In the genomic region with DNA sequence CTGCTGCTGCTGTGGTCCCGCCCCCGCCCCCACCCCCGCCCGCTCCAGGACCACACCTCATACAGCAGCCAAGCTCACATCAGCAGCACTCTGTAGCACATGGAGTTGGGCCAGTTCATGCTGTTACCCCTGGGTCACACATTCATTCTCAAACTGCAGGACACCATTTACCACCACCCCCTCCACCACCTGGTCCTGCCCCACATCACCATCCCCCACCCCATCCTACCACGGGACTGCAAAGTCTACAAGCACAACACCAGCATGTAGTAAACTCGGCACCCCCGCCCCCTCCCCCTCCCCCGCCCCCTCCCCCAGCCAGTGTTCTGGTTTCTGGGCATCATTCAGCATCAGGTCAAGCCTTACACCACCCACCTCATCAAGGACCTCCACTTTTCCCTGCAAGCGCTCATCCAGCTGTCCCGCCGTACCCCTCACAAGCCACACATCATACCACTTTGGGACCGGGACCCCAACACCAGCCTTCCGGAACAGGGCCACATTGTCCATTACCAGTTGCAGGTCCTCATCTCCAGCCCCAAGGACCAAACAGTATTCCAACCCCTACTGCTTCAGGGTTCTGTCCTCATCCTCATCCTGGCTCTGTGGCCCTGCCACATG, we compare ENCODE assay signal across 10 mouse cellular contexts.
A peak's percentile ranks its signal among the peaks of the same experiment; 100 is the strongest.
DNase-seq lines count a peak whose midpoint lies in the region; ATAC-seq and TF ChIP-seq lines count a peak whose summit lies in the region.
"Had no signal": no experiment of that assay in that cellular context is flagged by ENCODE, and none has a peak within 500 bp of the region (broad histone marks: within the 10 kb centered on the region; RNA-seq: fewer than 3 reads in every experiment).

No protein-coding gene starts in this region.

- no peak for TF ChIP-seq CTCF in thymus, adult 2 months (IDR thresholded peaks at IDR 0.05; ENCODE audit: borderline replicate concordance, control insufficient read depth, extremely low read depth, insufficient read depth, low read length, poor library complexity)

- no peak overlapping the region for H3K4me2 ChIP-seq in kidney, embryonic 15.5 days
- H3K4me2 ChIP-seq in hindbrain, embryonic 13.5 days = no peak overlapping the region
- no peak overlapping the region for H3K4me2 ChIP-seq in midbrain, embryonic 14.5 days (ENCODE audit: low read length)
- H3K4me2 ChIP-seq: limb, embryonic 15.5 days had no signal

- no peak for DNase-seq in kidney, adult 9 months
- peak; percentile 14 for DNase-seq in embryonic facial prominence, embryonic 10.5 days (ENCODE audit: low spot score)
- no peak for DNase-seq in midbrain, embryonic 14.5 days
- no peak for DNase-seq in left cerebral cortex, adult 18-20 months (ENCODE audit: low spot score in 2 of 2)
- no peak for DNase-seq in thymus, adult 2 months
- DNase-seq in embryo, embryonic 10 days (ENCODE audit: low spot score) = no peak
- DNase-seq: thymus, adult 18-20 months had no signal

- no peak overlapping the region for H3K4me3 ChIP-seq in kidney, embryonic 15.5 days (replicated peaks)
- no peak overlapping the region for H3K4me3 ChIP-seq in embryonic facial prominence, embryonic 10.5 days
- H3K4me3 ChIP-seq in hindbrain, embryonic 13.5 days = no peak overlapping the region
- no peak overlapping the region for H3K4me3 ChIP-seq in midbrain, embryonic 14.5 days (replicated peaks; ENCODE audit: low read depth, low read length)
- no peak overlapping the region for H3K4me3 ChIP-seq in thymus, adult 2 months (ENCODE audit: control insufficient read depth, insufficient read depth, low read length)
- H3K4me3 ChIP-seq: limb, embryonic 15.5 days had no signal

- H3K36me3 ChIP-seq in kidney, embryonic 15.5 days = peaks cover 75% of the 10 kb centered on the region
- H3K36me3 ChIP-seq in embryonic facial prominence, embryonic 10.5 days (replicated peaks) = peaks cover 88% of the 10 kb centered on the region
- H3K36me3 ChIP-seq in hindbrain, embryonic 13.5 days = peaks cover 72% of the 10 kb centered on the region
- H3K36me3 ChIP-seq in midbrain, embryonic 14.5 days (ENCODE audit: control insufficient read depth, insufficient read depth, low read length) = peaks cover 77% of the 10 kb centered on the region
- H3K36me3 ChIP-seq in thymus, adult 2 months (ENCODE audit: control insufficient read depth, insufficient read depth, low read length) = peaks cover 61% of the 10 kb centered on the region

- H3K27me3 ChIP-seq in kidney, embryonic 15.5 days = no peaks in the 10 kb centered on the region
- H3K27me3 ChIP-seq in embryonic facial prominence, embryonic 10.5 days (replicated peaks; ENCODE audit: low read depth, poor library complexity, severe bottlenecking) = no peaks in the 10 kb centered on the region
- H3K27me3 ChIP-seq in hindbrain, embryonic 13.5 days = no peaks in the 10 kb centered on the region
- H3K27me3 ChIP-seq in midbrain, embryonic 14.5 days (ENCODE audit: control insufficient read depth, insufficient read depth, low read length) = no peaks in the 10 kb centered on the region
- H3K27me3 ChIP-seq in thymus, adult 2 months (ENCODE audit: control insufficient read depth, insufficient read depth, low read length) = no peaks in the 10 kb centered on the region
- H3K27me3 ChIP-seq: limb, embryonic 15.5 days had no signal

- no peaks in the 10 kb centered on the region for H3K4me1 ChIP-seq in kidney, embryonic 15.5 days
- H3K4me1 ChIP-seq in embryonic facial prominence, embryonic 10.5 days = peaks cover 16% of the 10 kb centered on the region
- H3K4me1 ChIP-seq in hindbrain, embryonic 13.5 days (replicated peaks) = 0 out of 2 replicates have a peak, but pooled peaks cover 2% of the 10 kb centered on the region
- H3K4me1 ChIP-seq in midbrain, embryonic 14.5 days (ENCODE audit: control insufficient read depth, insufficient read depth, low read length) = no peaks in the 10 kb centered on the region
- H3K4me1 ChIP-seq in thymus, adult 2 months (replicated peaks; ENCODE audit: control insufficient read depth, insufficient read depth, low read length) = no peaks in the 10 kb centered on the region
- H3K4me1 ChIP-seq: limb, embryonic 15.5 days had no signal

- 76% methylated on average over 12 of the region's 13 CpGs for WGBS in kidney, embryonic 15.5 days
- WGBS in embryonic facial prominence, embryonic 10.5 days = 72% methylated on average over 13 of the region's 13 CpGs
- WGBS in hindbrain, embryonic 13.5 days = 82% methylated on average over 11 of the region's 13 CpGs
- 81% methylated on average over 13 of the region's 13 CpGs for WGBS in midbrain, embryonic 14.5 days
- 95% methylated on average over 13 of the region's 13 CpGs for WGBS in thymus, adult 2 months

- TF ChIP-seq POLR2A in thymus, adult 2 months (IDR thresholded peaks at IDR 0.05; ENCODE audit: control insufficient read depth, extremely low read depth, insufficient read depth, low read length, poor library complexity) = no peak

- ATAC-seq in kidney, embryonic 15.5 days (replicated peaks; ENCODE audit: low FRiP score) = peak; percentile 40; the same call in 1 of the 2 replicates
- ATAC-seq in hindbrain, embryonic 13.5 days (ENCODE audit: low FRiP score) = peak; percentile 64
- ATAC-seq in midbrain, embryonic 14.5 days (ENCODE audit: low FRiP score, low TSS enrichment) = peak; percentile 43; the same call in 1 of the 2 replicates

- H3K9me3 ChIP-seq in kidney, embryonic 15.5 days (replicated peaks) = no peaks in the 10 kb centered on the region
- H3K9me3 ChIP-seq in embryonic facial prominence, embryonic 10.5 days = no peaks in the 10 kb centered on the region
- no peaks in the 10 kb centered on the region for H3K9me3 ChIP-seq in hindbrain, embryonic 13.5 days
- no peaks in the 10 kb centered on the region for H3K9me3 ChIP-seq in midbrain, embryonic 14.5 days (ENCODE audit: control insufficient read depth, low read length)
- H3K9me3 ChIP-seq: limb, embryonic 15.5 days had no signal

- no peak overlapping the region for H3K27ac ChIP-seq in kidney, embryonic 15.5 days
- H3K27ac ChIP-seq in embryonic facial prominence, embryonic 10.5 days (replicated peaks) = peak overlapping the region; percentile 40
- H3K27ac ChIP-seq in hindbrain, embryonic 13.5 days = no peak overlapping the region
- H3K27ac ChIP-seq in midbrain, embryonic 14.5 days (replicated peaks; ENCODE audit: low read depth, low read length) = no peak overlapping the region
- H3K27ac ChIP-seq in thymus, adult 2 months (ENCODE audit: control insufficient read depth, insufficient read depth, low read length) = no peak overlapping the region
- H3K27ac ChIP-seq: limb, embryonic 15.5 days had no signal

- no peak overlapping the region for H3K9ac ChIP-seq in kidney, embryonic 15.5 days
- no peak overlapping the region for H3K9ac ChIP-seq in hindbrain, embryonic 13.5 days
- no peak overlapping the region for H3K9ac ChIP-seq in midbrain, embryonic 14.5 days (replicated peaks; ENCODE audit: low read length)
- H3K9ac ChIP-seq: limb, embryonic 15.5 days had no signal
